Mouse (Mus musculus) brain, embryonic 14.5 days (tissue): Measurements from ENCODE around the gene Rab2b. TPM values are rescaled to one million over a fixed set of nuclear protein-coding genes. Genes with fewer than 3 reads are reported as not detected.

Source experiments
- DNase-seq: peaks from one replicate; pipeline ENCODE4 v3.0.0-alpha.2; 2011; ENCODE audit warnings: low read depth
- CTCF ChIP-seq: fragments of 200-500 bp; IDR thresholded peaks from 2 replicates; pipeline ENCODE4 v1.5.1; 2012; ENCODE audit warnings: inconsistent platforms, mild to moderate bottlenecking, moderate library complexity, borderline replicate concordance; ENCODE audit not compliant: insufficient read depth, insufficient read length; ENCODE audit errors: extremely low read depth
- POLR2A ChIP-seq: fragments of 200-500 bp; IDR thresholded peaks from 2 replicates; pipeline ENCODE4 v1.6.1; 2012; ENCODE audit warnings: mild to moderate bottlenecking, inconsistent platforms, borderline replicate concordance; ENCODE audit not compliant: poor library complexity, insufficient read depth, insufficient read length, severe bottlenecking; ENCODE audit errors: extremely low read depth
- polyA plus RNA-seq: library from polyadenylated mRNA; depleted of rRNA; stranded (reverse); fragments of >200 nt; gene quantifications from 2 replicates; pipeline ENCODE4 v1.2.3, GENCODE M21; 2012; rRNA removed

Rab2b gene
- polyA plus RNA-seq: 51.7 and 59.0 TPM in 2 replicates

DNA sequence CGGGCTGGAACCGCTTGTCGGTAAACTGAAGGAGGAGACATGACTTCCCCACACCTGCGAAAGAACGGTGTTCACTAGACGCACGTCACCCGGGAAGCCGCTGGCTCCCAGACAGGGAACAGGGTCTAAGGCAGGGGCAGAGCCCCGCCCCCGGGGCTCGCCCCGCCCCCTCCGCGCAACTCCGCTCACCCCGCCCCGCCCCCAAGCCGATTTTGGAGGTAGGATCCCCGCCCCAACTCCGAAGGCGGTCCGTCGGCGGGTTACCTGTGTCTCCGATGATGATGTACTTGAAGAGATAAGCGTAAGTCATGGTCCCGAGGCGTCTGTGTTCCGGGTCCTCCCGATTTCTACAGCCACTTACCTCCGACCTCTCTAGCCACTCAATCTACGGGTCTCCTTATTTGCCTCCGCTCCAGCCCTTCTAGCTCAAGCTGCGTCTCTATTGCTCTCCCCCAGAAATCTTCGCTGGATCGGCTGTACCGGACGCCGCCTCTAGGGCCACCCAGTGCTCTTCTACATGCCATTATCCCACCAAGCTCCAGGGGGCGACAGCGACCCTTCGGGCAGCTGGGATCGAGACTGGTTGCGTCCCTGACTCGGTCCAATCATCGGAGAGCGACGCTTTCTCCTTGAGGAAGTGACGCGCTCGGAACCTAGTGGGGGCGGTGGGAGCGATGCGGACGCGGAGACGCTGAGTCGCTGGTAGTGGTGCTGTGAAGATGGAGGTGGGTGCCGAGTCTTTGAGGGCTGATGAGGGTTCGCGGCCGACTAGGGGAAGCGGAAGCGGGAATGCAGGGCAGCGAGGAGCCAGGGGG, at the start of gene Rab2b, which contains the start of gene Tox4:
Gene Rab2b, minus strand, starts transcription at position 614 of the 815 bp plus-strand sequence.
Gene Tox4, plus strand, starts transcription at position 215 of the 815 bp plus-strand sequence.
- peak; percentile 100 for TF ChIP-seq CTCF
- peak; percentile 69; the same call in 1 of the 2 replicates for TF ChIP-seq POLR2A
- peak; percentile 100 for DNase-seq

DNA sequence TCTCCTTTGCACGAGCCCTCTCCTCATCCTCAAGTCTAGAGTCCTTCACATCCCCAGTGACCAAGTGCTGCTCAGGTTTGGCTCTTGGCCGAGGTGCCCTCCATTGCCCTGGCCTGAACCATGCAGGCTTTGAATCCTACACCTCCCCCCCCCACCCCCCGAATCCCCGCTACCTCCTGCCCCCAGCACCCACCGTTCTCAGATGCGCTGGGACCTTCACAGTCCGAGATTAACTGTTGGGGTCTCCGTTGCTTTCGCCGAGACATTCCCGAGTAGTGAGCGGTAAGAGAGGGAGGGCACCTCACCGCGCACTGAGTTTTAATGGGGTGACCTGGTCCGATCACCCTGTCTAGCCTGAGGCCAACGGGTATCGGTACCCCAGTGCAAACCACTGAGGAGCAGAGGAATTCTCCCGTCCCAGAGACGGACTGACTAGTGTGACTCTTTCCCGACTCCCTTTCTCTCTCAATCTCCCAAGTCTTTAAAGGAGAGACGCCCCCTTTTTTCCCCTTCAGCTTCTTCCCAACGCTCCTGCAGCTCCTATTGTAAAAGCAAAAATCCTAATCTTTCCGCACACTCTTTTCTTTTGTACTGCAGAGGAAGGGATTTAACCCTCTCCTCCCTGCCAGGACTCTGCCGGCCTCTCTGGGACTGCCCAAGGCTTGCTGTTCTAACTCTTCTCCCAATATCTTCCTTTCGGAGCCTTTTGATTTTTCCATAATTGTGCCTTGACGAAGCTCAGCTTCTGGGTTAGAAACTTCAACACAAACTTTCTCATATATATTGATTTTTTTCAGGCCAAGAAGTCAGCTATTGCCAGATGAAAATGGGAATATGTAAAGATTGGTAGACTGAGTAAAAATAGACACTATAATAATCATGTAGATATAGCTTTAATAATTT, 48.8 kb upstream of the Rab2b start, which contains the start of gene Sall2:
Gene Sall2, minus strand, starts transcription at position 853 of the 903 bp plus-strand sequence.
- peak; percentile 62 for DNase-seq
- TF ChIP-seq POLR2A (no peak), CTCF (no peak)

DNA sequence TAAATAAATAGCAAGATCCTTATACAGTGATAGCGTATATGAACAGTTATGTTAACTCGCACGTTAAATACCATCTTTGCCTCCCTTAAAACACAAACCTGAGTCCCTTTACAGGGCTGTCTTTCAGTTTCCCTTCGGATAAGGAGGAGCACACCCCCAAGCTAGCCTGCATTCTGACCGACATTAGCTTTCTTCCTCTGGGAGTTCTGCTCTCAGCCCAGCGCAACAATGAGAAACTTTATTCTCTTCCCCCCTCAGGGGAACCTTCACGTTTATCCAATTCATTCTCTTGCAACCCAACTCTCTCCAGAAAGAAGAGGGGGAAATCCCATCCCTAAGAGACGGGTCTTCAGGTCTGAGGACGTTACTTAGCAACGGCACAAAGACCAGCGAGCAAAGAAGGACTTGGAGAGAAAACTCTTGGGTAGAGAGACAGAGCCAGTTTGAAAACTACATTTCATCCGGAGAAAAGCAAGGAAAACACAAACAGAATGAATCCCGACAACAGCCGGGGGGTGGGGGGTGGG, 48.1 kb upstream of the Rab2b start:
- peak; percentile 90 for DNase-seq
- TF ChIP-seq CTCF (no peak), POLR2A (no peak)

DNA sequence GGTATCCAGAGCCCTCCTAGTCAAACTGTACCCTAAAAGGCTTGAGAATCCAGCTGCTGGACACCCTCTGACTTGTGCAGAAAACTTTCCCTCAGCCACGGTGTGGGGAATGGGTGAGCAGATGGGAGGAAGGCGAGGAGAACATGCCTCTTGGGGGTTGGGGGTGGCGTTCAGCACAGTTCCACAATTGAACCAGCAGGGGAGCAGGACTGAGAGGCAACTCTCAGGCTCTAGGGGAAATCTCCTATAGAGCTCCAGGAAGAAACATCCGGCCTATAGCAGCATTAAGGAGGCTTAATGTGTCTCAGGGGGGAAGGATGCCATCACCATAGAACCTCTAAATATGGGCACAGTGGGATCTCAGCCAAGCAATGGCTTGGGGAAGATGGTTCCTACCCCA, 46.5 kb upstream of the Rab2b start:
- TF ChIP-seq POLR2A: no peak
- peak; percentile 64 for TF ChIP-seq CTCF
- peak; percentile 60 for DNase-seq

DNA sequence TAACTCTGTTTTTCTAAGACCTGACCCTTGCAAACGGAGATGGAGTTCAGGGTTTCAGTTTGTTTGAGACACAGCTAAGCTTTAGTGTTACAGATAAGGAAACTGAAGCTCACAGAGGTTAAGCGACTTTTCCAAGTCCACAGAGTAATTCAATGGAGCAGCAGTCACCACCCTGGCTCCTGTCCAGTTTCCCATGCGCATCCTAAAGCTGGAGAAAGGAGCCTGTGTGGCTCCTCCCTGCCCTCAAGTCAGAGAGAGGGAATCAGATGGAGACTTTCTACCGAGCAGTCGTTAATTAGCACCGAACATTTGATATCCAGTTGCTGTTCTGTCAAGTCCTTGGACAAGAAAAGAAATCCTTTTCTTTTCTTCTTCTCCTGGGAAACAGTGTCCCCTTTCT, 40.0 kb upstream of the Rab2b start:
- no peak for TF ChIP-seq POLR2A
- TF ChIP-seq CTCF: no peak
- DNase-seq: no peak

DNA sequence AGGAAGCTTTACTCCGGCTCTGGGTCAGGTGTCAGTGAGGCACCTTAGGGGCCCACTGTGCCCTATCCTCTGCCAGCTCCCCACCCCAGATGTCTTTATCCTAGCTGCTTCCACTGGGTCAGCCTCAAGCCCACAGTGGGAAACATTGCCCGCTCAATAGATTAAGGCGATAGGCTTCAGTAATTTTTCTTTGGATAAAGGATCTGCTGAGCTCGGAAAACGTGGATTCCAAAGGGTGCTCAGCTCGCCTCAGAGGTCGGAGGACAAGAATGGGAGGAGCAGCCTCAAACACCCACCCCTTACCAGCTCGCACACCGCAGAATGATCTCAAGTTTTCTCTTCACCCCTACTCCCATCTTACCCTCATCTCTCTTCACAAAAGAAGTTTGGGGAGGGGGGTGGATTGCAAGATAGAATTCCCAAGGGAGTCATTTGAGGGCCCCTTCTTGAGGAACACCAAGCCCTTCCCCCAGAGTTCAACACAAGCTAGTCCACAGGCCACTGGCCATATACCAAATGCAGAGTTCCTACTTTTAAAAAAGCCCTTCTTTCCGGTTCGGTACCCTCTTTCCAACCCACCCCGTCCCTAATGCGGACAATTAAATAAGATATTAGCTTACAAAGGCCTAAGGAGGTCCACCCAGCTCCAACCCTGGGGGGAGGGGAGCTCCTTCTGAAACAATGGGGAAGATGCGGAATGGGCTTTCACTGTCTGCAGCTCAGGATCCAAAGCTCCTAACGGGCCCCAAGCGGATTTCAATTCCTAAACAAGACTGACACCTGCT, 37.3 kb upstream of the Rab2b start:
- DNase-seq: peak; percentile 79
- TF ChIP-seq POLR2A (no peak), CTCF (no peak)

DNA sequence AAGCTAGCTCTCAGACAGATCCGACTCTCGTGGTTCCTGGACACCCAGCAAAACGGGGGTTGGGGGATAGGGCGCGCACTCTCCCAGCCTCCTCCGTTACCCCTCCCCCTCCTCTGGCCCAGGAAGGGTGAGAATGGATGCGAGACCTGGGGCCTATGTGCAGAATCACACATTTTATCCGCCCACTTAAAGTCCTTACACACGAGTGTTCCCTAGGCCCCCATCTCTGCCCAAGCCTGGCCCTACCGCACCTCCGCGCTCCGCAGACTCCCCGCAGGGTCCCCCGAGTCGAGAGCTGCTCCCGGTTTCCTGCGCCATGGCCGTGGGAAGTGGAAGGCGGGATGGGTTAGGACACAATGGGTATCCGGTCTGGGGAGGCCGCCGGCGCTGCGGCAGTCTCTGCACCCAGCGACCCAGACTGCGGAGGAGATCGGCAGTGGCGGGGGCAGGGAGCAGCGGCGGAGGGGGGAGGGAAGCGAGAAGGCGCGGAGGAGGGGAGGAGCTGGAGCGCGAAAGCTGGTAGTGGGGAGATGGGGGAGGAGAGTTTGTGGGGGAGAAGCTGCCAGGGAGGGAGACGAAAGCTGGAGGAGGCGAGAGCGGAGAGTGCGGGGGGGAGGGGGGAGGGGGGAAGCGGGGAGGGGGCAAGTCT, 36.6 kb upstream of the Rab2b start:
- DNase-seq: peak; percentile 94
- TF ChIP-seq CTCF (no peak), POLR2A (peak; percentile 68; the same call in 1 of the 2 replicates)

DNA sequence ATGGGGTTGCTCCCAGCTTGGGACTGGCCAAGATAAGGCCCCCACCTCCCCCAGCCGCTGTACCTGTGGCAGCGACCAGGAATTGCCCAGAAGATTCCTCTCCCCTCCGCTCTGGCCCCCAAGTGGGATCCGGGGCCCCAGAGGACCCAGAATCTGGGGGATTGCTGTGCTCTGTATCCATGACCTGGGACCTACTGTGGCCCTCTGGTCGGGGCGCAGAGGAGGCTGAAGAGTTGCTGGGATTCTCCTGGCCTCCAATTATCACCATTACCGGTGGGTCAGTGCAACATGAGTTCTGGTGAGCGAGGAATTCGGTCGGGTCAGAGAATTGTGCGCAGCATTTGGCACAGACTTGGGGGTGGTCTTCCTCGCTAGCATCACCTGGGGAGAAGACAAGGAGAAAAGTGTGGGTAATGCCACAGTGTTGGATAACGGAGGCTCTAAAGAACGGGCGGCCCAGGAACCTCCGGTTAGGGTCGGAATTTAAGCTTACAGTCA, 36.0 kb upstream of the Rab2b start:
- no peak for DNase-seq
- TF ChIP-seq POLR2A: no peak
- no peak for TF ChIP-seq CTCF

DNA sequence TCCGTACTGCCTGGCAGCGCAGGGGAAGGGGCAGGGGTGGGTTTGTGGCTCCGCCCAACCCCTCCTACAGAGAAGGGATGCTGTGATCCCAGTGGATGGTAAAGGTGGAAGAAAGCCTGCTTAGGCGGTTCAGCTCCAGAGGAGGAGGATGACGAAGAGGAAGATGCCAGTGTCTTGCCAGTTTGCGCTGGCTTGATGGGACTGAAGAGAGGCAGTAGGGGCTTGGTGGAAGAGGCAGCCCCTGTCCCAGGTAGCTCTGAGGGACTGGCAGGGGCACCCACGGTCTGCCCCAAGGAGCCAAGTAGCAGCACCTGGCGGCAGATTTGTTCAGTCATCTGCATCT, 35.4 kb upstream of the Rab2b start:
- no peak for DNase-seq
- TF ChIP-seq CTCF (no peak), POLR2A (no peak)
